Mouse (Mus musculus): Measurements from ENCODE around the gene Ubqln1.

GRCm38 (mm10) chr13:58232611-58233010, 17.2 kb upstream of the Ubqln1 start:
- TF ChIP-seq CTCF (IDR thresholded peaks at IDR 0.05; ENCODE audit: insufficient read depth, low read depth, low read length) = 0 out of 2 replicates have a peak, but pooled peaks have one; percentile 22
- no peak for TF ChIP-seq POLR2A (IDR thresholded peaks at IDR 0.05; ENCODE audit: insufficient read depth, low read depth, low read length)

All from olfactory bulb, adult 2 months (tissue).